Mouse (Mus musculus) right cerebral cortex, postnatal 25 days (tissue): Measurements from ENCODE around the gene Trub1.

ENCODE experiments used
- DNase-seq: peaks from one replicate; pipeline ENCODE4 v3.0.0; 2022

Trub1 gene

DNA sequence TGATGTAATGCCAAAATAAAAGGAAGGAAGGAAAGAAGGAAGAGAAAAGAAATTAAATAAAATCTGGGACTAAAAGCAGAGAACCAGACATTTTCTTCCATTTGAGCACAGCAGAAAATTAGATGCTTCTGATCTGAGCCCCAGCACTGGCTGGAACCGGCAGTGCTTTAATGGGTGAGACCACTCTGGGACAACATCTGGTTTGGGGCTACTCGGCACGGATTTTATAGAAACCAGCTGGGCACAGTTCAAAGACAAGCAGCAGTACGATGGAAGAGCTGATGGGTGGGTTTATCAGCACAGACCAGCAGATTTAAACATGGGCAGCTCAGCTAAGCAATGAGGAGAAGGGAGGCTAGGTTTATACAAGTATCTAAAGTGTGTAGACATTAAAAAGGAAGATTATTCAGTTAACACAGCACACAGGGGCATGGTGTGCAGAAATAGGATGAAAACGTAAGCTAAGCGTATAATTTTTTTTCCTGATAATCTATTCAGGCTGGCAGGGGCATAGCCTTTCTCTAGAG, 46.2 kb downstream of the Trub1 start:
- no peak for DNase-seq

DNA sequence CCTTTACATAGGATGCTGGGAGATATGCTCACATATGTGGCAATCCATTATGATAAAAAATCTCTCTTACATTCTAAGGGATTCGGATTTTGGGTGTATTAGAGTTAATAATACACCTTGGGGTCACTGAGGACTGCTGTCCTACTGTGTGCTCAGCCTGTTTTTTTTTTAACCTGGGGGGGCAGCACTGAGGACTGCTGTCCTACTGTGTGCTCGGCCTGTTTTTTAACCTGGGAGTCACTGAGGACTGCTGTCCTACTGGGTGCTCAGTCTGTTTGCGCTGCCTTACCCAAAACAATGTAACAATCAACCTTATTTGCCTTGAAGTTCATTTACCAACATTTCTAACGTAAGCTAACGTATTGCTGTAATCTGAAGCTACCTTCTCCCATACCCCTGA, 47.5 kb downstream of the Trub1 start:
- DNase-seq, result no peak

DNA sequence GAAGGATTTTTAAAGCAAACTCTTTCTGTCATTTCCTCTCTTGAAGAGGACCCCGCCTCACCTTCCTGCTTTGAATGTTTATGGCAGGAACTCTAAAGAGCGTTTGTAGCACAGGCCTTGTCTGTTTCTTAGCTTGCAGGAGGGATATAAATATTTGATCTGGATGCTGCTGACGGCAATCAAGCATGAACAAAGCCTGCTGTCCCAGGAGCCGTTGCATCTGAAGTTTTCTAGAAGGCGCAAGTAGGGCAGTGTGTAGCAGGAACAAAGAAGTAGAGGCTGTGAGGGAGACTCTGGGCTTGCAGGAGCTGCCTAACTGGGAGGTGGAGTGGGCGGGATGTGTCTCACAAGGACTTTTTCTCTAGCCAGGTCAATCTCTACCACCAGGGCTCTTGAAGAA, 50.4 kb downstream of the Trub1 start:
- no peak for DNase-seq

DNA sequence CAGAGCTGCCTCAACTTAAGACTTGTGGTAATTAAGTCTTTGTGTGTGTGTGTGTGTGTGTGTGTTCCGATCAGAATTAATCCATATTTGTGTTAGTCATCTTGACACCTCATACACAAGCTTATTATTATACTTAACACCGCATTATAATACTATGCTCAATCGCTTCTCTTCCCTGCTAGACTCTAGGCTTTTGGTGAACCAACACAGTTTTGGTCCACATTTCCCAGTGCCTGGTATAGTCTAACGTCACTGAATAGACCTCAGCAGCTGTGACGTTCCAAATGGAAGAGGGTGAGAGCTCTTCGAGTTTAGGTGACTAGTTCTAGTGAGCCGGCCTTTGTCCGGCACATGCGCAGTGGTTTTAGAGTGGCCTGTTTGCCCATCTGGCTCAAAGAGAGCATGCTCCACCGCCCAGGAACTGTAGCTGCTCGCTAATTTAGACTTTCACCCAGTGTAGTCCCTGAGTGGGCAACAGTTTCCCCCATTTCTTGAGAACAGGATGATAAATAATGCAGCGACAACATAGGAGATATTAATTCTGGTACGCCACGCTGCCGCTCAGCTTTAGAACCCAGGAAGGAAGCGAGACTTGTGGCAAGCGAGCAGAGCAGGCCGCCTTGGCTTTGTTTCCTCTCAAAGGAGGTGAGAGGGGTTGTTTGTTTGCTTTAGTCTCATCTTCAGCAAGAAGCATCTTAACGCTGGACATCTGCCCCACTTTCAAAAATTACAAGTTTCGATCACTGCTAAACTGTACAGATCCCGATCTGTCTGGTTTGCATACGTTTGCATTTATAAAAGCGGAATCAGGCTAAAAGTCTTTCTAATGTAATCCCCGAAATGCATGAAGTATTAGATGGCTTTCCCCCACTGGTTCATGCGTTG, 52.6 kb downstream of the Trub1 start:
- no peak for DNase-seq

DNA sequence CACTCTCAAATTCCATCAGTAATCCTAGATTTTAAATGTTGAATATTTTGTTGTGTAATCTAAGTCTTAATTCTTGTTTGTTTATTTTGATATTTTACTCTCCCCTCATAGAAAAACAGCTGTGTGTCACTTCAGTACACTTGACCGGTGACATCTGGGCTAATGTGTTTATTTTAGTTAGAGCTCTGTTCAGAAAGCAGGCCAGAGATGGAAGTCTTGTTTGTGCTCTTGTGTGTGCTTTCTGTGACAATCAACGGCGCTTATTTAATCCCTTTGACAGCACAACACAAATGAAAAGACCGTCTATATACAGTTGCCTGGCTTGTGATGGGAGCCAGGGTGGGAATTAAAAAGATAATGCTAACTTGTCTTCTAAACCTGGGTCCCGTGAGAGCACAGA, 53.9 kb downstream of the Trub1 start:
- no peak for DNase-seq

DNA sequence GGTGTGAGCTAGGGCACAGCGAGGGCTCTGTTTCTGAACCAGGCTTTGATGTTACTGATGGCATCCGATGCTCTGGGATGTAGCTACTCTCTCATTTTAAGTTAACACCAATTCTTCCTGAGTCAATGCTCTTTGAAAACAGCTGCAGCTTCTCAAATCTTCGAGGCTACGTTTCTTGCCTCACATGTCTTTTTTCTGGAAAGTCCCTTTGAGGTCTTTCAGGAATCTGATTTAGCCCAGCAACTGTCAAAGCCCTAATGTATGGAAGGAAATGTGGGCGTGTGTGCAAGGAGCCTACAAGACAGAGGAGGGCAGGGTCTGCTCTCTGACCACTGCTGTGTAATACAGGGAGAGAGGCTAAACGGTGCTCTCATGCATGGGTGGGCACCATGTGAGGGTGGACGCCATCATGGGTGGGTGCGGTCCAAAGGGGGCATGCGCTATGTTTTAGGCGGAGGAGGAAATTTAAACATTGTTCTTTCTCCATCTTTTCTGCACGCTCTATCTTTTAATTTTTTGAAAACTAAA, 55.6 kb downstream of the Trub1 start:
- DNase-seq, result no peak

DNA sequence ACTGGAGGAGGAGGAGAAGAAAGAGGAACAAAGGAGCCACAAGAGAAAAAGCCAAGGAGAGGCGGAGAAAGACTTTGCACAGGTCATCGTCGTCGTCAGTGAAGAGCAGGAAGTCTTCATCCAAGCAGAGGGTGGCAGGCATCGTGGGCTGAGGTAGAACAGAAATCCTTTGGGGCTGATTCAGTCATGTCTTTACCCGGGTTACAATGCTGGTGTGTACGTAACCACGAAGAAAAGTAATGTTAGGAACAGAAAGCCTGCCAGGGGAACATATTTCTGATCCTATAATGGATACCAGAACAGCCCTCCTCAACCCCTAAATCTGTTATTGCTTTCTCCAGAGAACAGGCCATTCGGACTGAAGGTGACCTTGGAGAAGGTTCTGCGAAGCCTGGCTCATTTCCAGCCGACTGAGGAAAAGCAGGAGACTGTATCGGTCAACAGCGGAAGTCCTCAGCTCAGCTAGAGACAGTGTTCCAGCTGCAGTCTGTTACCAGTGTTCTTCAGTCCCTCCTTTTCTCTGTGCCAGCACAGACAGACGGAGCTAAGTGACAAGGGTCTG, 57.1 kb downstream of the Trub1 start:
- no peak for DNase-seq

DNA sequence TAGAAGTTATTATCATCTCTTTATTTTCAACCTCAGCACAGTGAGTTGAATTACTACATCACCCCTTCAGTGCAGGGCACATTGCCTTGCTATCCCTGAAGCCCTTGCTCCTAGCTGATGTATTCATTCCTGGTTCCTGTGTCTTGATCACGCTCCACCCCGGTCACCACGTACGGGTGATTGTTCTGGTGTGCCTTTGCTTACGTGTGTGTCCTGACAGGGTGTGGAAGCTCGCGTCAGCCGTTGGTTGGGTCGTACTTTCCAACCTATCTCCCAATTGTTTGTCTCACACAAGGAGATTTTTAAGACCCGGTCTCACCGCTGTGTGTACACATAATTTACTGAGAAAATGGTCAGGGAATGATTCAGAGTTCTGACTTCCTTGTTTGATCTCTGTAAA, 58.1 kb downstream of the Trub1 start:
- DNase-seq, result no peak

DNA sequence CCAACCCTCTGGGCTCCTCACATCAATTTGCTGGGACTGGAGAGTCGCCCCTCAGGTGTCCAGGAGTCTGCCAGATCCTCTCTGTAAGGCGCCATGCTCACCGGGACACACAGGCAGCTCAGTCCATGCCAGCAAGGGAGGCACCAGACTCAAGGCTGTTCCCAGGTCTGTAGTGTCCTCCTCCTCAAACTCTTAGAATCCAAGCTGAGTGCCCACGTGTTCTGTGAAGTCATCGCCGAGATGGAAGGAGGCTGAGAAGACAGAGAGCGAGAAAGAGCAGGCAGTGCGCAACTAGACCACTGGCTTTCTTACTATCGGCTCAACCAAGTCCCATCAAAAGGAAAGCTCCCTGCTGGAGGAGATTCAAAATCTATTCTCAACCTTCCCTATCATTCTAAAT, 60.4 kb downstream of the Trub1 start:
- DNase-seq, result no peak

DNA sequence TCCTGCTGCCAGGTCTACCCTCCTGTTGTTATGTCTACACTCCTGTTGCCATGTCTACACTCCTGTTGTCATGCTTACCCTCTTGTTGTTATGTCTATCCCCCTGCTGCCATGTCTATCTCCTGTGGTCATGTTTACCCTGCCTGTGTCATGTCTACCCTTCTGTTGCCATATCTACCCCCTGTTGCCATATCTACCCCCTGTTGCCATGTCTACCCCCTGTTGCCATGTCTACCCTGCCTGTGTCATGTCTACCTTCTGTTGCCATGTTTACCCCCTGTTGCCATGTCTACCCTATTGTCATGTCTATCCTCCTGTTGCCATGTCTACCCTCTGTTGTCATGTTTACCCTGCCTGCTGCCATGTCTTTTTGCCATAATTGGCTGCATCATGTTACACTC, 69.0 kb downstream of the Trub1 start:
- no peak for DNase-seq

DNA sequence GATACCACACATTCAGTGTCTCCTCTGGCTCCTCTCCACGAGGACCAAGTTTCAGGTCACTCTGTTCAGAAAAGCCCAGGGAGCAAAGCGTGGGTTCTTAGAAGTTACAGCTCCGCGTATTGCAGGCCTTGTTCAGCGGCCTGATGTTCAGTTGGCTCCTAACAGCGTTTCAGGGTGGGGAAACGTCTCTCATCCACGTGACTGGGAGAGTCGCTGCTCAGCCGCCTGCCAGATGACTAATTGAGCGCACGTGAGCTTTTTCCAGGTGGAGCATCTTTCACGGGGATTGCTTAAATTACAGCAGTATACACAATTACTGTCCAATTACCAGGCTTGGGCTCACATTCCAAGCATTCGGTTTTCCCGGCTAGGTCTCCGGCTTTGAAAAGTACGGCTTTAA, 70.7 kb downstream of the Trub1 start:
- peak; percentile 48 for DNase-seq

DNA sequence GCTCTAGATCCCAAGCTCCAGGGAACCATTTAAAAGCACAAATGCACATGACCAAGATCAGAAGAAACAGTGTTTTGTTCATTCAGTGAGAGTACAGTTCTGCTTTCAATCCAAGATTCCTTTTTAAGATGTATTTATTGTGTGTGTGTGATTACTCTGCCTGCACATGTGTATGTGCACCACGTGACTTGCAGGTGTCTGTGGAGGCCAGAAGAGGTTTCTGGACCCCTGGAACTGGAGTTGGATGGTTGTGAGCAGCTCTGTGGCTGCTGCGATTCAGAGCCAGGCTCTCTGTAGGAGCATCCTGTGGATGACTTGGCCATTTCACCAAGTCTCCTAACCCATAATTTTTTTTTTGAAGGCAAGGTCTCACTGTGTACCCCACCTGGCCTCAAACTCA, 73.0 kb downstream of the Trub1 start:
- no peak for DNase-seq

DNA sequence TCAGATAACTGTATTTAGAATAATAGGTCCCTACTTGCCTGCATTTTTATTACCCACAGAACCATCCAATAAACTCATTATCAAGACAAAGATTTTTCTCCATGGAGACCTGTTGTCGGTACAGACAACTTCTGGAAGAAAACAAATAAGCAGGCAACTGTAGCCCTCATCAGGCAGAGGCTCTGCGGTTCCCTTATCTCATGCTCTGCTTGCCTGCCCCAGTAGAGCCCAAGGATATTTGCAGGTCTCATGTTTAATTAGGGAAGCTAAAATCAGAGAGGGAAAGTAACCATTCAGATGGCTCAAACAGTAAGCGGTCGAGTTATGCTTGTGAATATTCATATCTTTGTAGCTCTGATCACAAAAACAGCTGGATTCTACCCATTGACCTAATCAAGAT, 77.5 kb downstream of the Trub1 start:
- DNase-seq, result no peak

DNA sequence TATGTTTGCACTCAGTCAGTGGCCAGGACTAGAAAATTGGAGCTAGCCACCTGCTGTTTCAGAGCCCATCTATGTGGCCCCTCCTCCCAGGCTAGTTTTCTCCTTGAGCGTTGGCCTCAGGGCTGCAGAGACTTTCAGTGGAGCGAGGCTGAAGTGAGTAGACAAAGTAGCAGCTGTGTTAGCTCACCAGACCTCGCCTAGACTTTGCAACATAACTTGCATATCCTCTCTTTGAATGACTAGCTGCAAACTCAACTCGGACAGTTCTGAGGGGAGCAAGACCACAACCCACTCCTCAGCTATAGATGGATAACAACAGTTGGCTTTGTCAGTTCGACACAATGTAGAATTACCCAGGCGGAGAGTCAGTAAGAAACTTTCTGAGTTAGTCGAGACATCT, 81.5 kb downstream of the Trub1 start:
- DNase-seq, result no peak

DNA sequence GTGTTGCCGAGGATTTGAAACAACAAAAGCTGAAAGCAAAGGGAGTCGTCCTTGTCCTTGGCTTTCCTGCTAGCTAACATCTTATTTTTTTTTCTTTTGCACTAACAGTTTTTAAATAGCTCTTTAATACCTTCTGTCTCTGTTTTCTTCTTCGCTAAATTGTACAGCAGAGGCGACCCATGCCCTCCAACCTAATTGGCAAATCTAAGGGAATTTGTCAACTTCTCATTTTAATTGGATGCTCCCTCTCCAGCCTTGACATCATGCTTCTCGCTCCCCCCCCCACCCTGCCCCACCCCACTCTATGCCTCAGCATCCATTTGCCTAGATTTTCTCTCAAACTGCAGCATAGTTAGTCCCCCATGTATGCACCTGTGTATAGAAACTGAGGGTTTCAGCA, 83.8 kb downstream of the Trub1 start:
- DNase-seq, result no peak

DNA sequence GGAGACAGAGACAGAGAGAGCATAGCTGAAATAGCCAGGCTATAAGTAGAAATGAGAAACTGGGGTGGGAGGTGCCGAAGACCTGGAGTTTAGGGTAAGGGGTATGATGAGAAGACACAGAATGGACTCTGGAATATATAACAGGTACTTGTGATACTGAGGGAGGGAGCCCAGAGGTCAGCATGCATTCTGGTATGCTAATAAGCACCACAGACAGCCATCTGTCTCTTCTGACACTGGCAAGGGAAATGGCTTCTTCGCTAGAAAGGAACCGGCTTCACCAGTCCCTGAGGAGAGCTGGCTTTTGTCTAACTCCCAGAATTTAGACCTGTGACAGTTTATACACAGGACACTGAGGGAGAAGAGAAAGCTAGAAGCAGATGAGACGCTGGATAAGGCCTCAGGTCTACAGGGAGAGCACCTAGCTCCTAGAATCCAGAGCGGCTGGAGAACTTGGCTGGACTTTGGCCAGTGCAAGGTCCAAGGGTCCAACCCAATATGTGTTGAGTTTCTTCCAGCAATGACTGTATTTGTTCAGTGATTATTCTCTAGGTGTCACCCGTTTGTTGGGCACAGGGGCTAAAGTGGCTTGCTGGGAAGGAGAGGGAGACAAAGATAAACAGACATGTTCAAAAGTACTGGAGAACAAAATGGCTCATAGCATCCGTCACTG, 84.9 kb downstream of the Trub1 start:
- no peak for DNase-seq

DNA sequence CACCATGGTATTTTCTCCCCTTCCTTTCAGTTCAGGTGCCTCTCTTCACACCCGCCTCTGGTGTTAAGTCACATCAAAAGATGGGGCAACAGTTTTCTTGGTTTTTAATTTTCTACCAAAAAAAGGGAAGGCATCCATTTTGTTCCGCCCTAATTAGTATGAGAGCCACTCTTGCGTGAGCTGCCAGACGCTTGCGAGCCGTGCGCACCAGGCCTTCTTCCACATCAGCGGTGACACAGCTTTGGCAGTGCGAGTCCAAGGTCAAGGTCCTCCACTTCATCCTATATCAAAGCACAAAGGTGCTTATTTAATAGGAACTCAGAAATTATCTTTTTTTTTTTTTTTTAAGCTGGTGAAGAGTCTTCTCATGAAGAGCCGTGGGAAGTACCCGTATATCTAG, 87.4 kb downstream of the Trub1 start:
- no peak for DNase-seq
